Mouse (Mus musculus) stomach, embryonic 15.5 days (tissue): ENCODE data around the gene Ddx10. TPM values are rescaled to one million over a fixed set of nuclear protein-coding genes. Genes with fewer than 3 reads are reported as not detected.

ENCODE experiments used
- ATAC-seq: fragments of 200-750 bp; cut with Nextera tagmentation; 2 replicates; pipeline ENCODE4 v1.8.0; 2017; ENCODE audit warnings: low read depth, moderate number of reproducible peaks, moderate TSS enrichment; ENCODE audit not compliant: insufficient read depth, low FRiP score
- H3K27ac ChIP-seq: fragments of 300-500 bp; sonication (generic); 2 replicates; pipeline ENCODE4 v1.5.1; 2015; ENCODE audit warnings: mild to moderate bottlenecking, inconsistent platforms
- H3K27me3 ChIP-seq: fragments of 300-500 bp; sonication (generic); replicated peaks from 2 replicates; pipeline ENCODE4 v1.6.1; 2015; ENCODE audit warnings: inconsistent platforms
- H3K36me3 ChIP-seq: fragments of 300-500 bp; sonication (generic); 2 replicates; pipeline ENCODE4 v1.6.1; 2015; ENCODE audit warnings: inconsistent platforms
- H3K4me1 ChIP-seq: fragments of 300-500 bp; sonication (generic); 2 replicates; pipeline ENCODE4 v1.6.1; 2015; ENCODE audit warnings: inconsistent platforms
- H3K4me2 ChIP-seq: fragments of 300-500 bp; sonication (generic); 2 replicates; pipeline ENCODE4 v1.6.1; 2015; ENCODE audit warnings: mild to moderate bottlenecking, inconsistent platforms
- H3K4me3 ChIP-seq: fragments of 300-500 bp; sonication (generic); replicated peaks from 2 replicates; pipeline ENCODE4 v1.5.1; 2015; ENCODE audit warnings: inconsistent platforms
- H3K9ac ChIP-seq: fragments of 300-500 bp; sonication (generic); 2 replicates; pipeline ENCODE4 v1.6.1; 2015; ENCODE audit warnings: inconsistent platforms
- H3K9me3 ChIP-seq: fragments of 300-500 bp; sonication (generic); 2 replicates; pipeline ENCODE4 v1.6.1; 2016; ENCODE audit warnings: inconsistent platforms
- WGBS: fragments of 180-500 bp; shearing (Covaris S2); methylation state at CpG from one replicate; pipeline ENCODE4 v1.1.7; 2015; 5-methylcytosine and 5-hydroxymethylcytosine counted together
- polyA plus RNA-seq: library from polyadenylated mRNA; unstranded; fragments of >200 nt; fragmentation: Nextera tagmentation; extraction: Ambion mirVana; gene quantifications from 2 replicates; pipeline ENCODE4 v1.2.1, GENCODE M21; 2015

The Ddx10 gene
- polyA plus RNA-seq, result 24.2 and 26.9 TPM in 2 replicates

DNA sequence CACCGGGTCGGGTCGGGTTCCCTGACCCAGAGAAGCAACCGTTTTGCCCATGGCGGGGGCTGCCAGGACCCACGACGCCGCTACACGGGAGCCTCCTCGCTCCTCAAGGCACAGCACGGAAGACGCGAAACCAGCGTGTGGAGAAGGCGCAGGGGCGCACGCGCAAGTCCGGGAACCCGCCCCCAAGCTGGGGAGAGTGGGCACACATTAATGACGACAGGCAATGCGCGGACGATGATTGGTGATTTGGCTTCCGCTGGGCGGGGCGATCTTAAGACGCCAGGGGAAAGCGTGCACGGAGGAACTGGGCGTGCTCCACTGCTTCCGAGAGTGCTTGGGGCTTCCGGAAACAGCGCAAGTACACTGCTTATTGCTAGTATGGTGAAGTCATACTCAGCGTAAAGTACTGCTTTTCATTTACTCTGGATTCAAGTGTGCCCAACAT is at the start of gene Ddx10:
TSS of gene Ddx10 (minus strand) at position 101 of the 445 bp plus-strand sequence.
- Histone ChIP-seq H3K36me3 (no peaks in the 10 kb centered on the region), H3K9ac (peak within 1 kb of the TSS; percentile 77), H3K27me3 (no peaks in the 10 kb centered on the region), H3K9me3 (no peaks in the 10 kb centered on the region), H3K4me3 (peak within 1 kb of the TSS; percentile 93), H3K4me2 (peak within 1 kb of the TSS; percentile 91), H3K4me1 (peaks cover 5% of the 10 kb centered on the region), H3K27ac (no peak within 1 kb of the TSS)
- ATAC-seq, result peak; percentile 99
- WGBS, result under 1% methylated on average over 35 of the region's 35 CpGs

DNA sequence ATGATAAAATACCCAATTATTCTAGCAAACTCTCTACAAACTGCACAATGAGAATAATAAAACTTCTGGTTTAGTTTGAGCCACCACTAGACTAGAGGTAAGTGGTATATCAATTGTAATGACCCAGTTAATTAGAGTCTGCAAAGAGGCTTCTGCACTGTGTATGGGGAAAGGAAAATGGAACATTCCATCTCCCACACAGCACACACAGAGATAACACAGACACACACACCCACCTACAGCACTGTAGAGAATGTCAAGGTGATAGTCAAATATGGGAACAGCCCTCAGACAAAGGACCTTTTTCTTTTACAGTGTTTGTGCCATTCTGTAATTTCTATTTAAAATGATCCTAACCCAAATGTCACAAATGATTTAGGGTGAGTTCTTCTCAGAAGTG is 45.0 kb upstream of the Ddx10 start:
- no peaks in the 10 kb centered on the region for H3K4me1 ChIP-seq
- H3K27me3 ChIP-seq, result no peaks in the 10 kb centered on the region
- no peak overlapping the region for H3K9ac ChIP-seq
- no peak overlapping the region for H3K4me3 ChIP-seq
- H3K36me3 ChIP-seq, result no peaks in the 10 kb centered on the region
- H3K9me3 ChIP-seq, result no peaks in the 10 kb centered on the region
- H3K4me2 ChIP-seq, result no peak overlapping the region
- ATAC-seq, result no peak
- H3K27ac ChIP-seq, result no peak overlapping the region

DNA sequence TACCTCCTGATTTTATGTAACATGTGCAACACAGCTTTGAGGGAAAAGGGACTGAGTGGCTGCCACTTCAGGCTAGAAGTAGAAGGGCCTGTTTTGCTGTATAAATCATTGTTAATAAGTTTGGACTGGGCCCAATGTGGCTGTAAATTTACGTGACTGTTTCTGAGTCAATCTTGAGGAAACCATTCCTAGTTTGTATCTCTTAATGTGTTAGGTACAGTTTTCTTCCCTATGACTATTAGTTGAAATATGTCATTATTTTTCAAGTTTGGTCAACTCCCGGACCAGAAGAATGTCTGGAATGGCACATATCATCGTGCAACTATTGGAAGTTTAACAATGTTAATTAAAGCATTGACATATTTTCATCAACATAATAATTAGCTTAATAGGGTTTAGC is 42.2 kb upstream of the Ddx10 start:
- no peak for ATAC-seq

GRCm38 (mm10) chr9:53286793-53287192 is 38.9 kb upstream of the Ddx10 start:
- Histone ChIP-seq H3K9me3 (no peaks in the 10 kb centered on the region), H3K27me3 (no peaks in the 10 kb centered on the region), H3K4me1 (no peaks in the 10 kb centered on the region), H3K4me2 (no peak overlapping the region), H3K9ac (no peak overlapping the region), H3K4me3 (no peak overlapping the region), H3K27ac (no peak overlapping the region), H3K36me3 (no peaks in the 10 kb centered on the region)
- no peak for ATAC-seq
- 79% methylated on average over 6 of the region's 6 CpGs for WGBS

More for the DNA sequence above, 42.2 kb upstream of the Ddx10 start:
- Histone ChIP-seq H3K27me3 (no peaks in the 10 kb centered on the region), H3K27ac (no peak overlapping the region), H3K4me2 (no peak overlapping the region), H3K9ac (no peak overlapping the region), H3K4me1 (no peaks in the 10 kb centered on the region), H3K36me3 (no peaks in the 10 kb centered on the region), H3K9me3 (no peaks in the 10 kb centered on the region), H3K4me3 (no peak overlapping the region)
- WGBS, result 64% methylated on average over 3 of the region's 3 CpGs

- Histone ChIP-seq H3K4me1 (no peaks in the 10 kb centered on the region), H3K36me3 (no peaks in the 10 kb centered on the region), H3K9ac (no peak overlapping the region), H3K4me3 (no peak overlapping the region), H3K9me3 (no peaks in the 10 kb centered on the region), H3K27ac (no peak overlapping the region), H3K27me3 (no peaks in the 10 kb centered on the region), H3K4me2 (no peak overlapping the region)
- WGBS, result 84% methylated on average over 2 of the region's 2 CpGs
- ATAC-seq, result no peak
Observed at GRCm38 (mm10) chr9:53278997-53279396, 31.1 kb upstream of the Ddx10 start.

- no peaks in the 10 kb centered on the region for H3K4me1 ChIP-seq
- ATAC-seq, result no peak
- no peaks in the 10 kb centered on the region for H3K36me3 ChIP-seq
- no peaks in the 10 kb centered on the region for H3K27me3 ChIP-seq
- no peak overlapping the region for H3K4me3 ChIP-seq
- no peak overlapping the region for H3K27ac ChIP-seq
- 82% methylated on average over 1 of the region's 1 CpGs for WGBS
- no peak overlapping the region for H3K4me2 ChIP-seq
- H3K9me3 ChIP-seq, result no peaks in the 10 kb centered on the region
- no peak overlapping the region for H3K9ac ChIP-seq
Observed at GRCm38 (mm10) chr9:53276381-53276780, 28.5 kb upstream of the Ddx10 start.

- ATAC-seq, result no peak
Observed at GRCm38 (mm10) chr9:53272714-53273113, 24.9 kb upstream of the Ddx10 start.

DNA sequence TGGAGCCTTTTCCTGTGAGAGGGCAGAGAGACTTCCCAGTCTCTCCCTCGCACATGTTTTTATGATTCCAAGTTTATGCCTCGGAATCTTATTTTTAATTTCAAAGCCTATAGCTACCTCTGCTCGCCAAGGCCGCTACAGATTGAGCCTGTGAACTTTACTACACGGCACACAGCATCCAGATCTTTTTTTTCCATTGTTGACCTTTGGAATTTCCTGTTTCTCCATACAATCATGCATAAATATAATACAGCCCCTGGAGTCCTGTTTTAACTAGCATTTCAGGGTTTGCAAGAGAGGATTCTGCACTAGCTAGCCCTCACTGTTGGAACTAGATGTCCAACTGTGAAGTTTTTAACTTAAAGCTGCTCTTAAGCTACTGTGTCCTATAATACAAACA is 24.4 kb upstream of the Ddx10 start:
- no peaks in the 10 kb centered on the region for H3K36me3 ChIP-seq
- whole genome bisulfite sequencing, result 52% methylated on average over 5 of the region's 5 CpGs
- no peak overlapping the region for H3K9ac ChIP-seq
- H3K4me1 ChIP-seq, result no peaks in the 10 kb centered on the region
- H3K4me2 ChIP-seq, result no peak overlapping the region
- no peak overlapping the region for H3K4me3 ChIP-seq
- H3K27ac ChIP-seq, result peak overlapping the region; percentile 51; the same call in 1 of the 2 replicates
- no peaks in the 10 kb centered on the region for H3K27me3 ChIP-seq
- ATAC-seq, result no peak
- no peaks in the 10 kb centered on the region for H3K9me3 ChIP-seq

More at GRCm38 (mm10) chr9:53272714-53273113, 24.9 kb upstream of the Ddx10 start:
- H3K4me2 ChIP-seq, result no peak overlapping the region
- H3K9ac ChIP-seq, result no peak overlapping the region
- no peaks in the 10 kb centered on the region for H3K36me3 ChIP-seq
- H3K27me3 ChIP-seq, result no peaks in the 10 kb centered on the region
- H3K4me1 ChIP-seq, result no peaks in the 10 kb centered on the region
- WGBS, result 65% methylated on average over 4 of the region's 4 CpGs
- no peak overlapping the region for H3K27ac ChIP-seq
- H3K9me3 ChIP-seq, result no peaks in the 10 kb centered on the region
- no peak overlapping the region for H3K4me3 ChIP-seq

DNA sequence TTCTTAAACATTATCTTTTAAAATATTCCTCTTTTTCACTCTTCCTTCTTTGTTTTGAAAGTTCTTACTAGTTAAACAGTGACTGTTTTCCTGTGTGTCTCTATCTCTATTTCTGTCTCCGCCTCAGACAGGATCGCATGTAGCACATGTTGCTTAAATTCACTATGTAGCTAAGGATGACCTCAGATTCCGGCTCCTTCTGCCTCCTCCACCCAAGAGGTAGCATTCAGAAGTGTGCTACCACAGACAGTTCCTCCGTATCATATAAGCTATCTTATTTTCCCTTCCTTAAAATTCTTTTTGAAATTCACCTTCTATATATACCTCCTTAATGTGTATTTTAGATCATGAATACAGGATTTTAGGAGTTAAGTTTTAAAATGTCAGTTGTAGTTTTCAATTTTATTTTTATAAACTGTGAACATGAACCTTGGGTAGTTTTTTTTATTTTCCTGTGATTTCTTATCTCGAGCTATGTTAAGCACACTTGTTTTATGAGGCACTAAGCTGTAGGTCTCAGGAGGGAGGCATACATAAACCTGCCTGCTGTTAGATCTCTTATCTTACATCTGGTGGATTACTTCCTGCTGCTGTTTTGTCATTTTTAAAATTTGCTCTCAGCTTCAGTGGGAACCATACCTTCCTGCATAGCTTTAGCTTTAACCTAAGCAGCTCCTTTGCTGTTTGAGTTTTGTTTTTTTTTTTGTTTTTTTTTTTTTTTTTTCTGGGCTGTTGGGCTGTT is 23.6 kb upstream of the Ddx10 start:
- no peak for ATAC-seq
- no peak overlapping the region for H3K9ac ChIP-seq

DNA sequence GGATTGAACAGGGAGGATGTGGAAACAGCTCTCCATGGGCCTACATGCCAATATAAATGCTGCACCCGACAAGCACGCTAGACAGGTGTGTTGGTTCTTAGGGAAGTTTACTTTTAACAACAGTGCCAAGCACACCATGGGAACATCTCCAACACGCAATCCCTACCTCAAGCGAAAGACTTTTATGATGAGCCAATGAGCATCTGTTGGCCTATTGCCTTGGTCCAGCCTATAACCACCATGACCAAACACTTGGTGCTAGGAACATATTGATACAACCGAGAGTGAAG is 21.6 kb upstream of the Ddx10 start:
- no peak for ATAC-seq
- WGBS, result 92% methylated on average over 5 of the region's 5 CpGs
- Histone ChIP-seq H3K27ac (no peak overlapping the region), H3K36me3 (no peaks in the 10 kb centered on the region), H3K27me3 (no peaks in the 10 kb centered on the region), H3K4me1 (no peaks in the 10 kb centered on the region), H3K9ac (no peak overlapping the region), H3K4me3 (no peak overlapping the region), H3K9me3 (no peaks in the 10 kb centered on the region), H3K4me2 (no peak overlapping the region)

More for the DNA sequence above, 23.6 kb upstream of the Ddx10 start:
- H3K27me3 ChIP-seq, result no peaks in the 10 kb centered on the region
- H3K4me2 ChIP-seq, result no peak overlapping the region
- no peaks in the 10 kb centered on the region for H3K9me3 ChIP-seq
- H3K4me1 ChIP-seq, result no peaks in the 10 kb centered on the region
- 61% methylated on average over 5 of the region's 5 CpGs for WGBS
- H3K4me3 ChIP-seq, result no peak overlapping the region
- no peaks in the 10 kb centered on the region for H3K36me3 ChIP-seq
- H3K27ac ChIP-seq, result peak overlapping the region; percentile 51; the same call in 1 of the 2 replicates

DNA sequence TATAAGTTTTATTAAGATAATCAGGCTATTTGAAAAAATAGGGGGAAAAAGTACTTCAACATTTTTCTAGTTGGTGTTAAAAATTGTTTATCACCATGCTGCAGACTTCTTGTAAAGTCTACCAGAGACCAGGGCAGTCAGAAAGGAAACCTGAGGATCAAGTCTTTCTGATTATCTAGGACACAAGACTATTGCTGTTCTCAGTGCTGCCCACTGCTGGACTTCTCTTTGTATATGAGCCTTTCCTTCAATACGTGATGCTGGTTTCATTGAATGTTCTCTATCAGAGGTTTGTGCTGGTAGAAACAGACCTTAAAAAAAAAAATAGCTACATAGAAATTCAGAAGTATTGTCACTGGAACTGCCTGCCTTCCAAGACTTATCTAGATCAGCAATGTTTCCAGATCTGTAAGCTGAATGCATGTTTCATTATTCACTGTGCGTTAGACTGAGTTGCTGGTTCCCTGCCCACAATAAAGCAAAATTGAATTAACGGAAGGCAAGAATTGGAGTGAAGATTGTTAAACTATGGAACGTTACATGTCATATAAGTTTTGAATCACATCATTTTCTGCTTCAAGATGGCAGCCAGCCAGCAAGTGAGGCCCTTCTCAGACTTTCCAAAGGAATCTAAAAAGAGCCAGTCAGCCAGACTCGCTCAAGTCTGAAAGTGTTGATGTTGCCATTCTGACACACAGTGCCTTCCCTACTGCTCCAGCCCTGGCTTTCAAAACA is 21.0 kb upstream of the Ddx10 start:
- Histone ChIP-seq H3K27me3 (no peaks in the 10 kb centered on the region), H3K9ac (no peak overlapping the region), H3K27ac (no peak overlapping the region), H3K4me1 (no peaks in the 10 kb centered on the region), H3K4me3 (no peak overlapping the region), H3K4me2 (no peak overlapping the region), H3K36me3 (no peaks in the 10 kb centered on the region), H3K9me3 (no peaks in the 10 kb centered on the region)
- no peak for ATAC-seq
- WGBS, result 51% methylated on average over 5 of the region's 5 CpGs

DNA sequence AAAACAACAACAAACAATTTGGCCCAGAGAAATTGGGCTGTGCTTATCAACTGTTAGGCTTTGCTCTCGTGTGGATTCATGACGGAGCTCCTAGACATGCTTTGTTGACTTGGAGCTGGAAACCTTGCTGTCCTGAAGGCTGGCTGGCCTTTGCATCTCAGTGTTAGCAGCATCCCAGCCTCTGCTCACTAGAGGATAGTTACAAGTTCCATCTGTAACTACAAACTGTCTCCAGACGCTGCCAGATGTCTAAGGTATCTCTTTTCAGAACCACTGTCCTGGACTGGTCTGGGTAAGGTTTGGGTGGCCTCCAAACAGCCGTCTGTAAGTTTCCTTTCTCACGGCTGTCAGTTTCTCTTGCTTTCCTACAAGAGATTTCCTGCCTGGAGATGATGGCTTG is 20.2 kb upstream of the Ddx10 start:
- 48% methylated on average over 5 of the region's 5 CpGs for WGBS
- no peaks in the 10 kb centered on the region for H3K4me1 ChIP-seq
- H3K36me3 ChIP-seq, result no peaks in the 10 kb centered on the region
- no peak overlapping the region for H3K27ac ChIP-seq
- H3K4me2 ChIP-seq, result no peak overlapping the region
- H3K9ac ChIP-seq, result no peak overlapping the region
- H3K4me3 ChIP-seq, result no peak overlapping the region
- ATAC-seq, result no peak
- no peaks in the 10 kb centered on the region for H3K9me3 ChIP-seq
- no peaks in the 10 kb centered on the region for H3K27me3 ChIP-seq
